Mouse (Mus musculus) stomach, adult 2 months (tissue): Measurements from ENCODE around the gene Vgll1. TPM values are rescaled to one million over a fixed set of nuclear protein-coding genes. Genes with fewer than 3 reads are reported as not detected.

Experiments
- polyA plus RNA-seq: library from polyadenylated mRNA; depleted of rRNA; stranded (reverse); fragments of >200 nt; gene quantifications from 2 replicates; pipeline ENCODE4 v1.2.3, GENCODE M21; 2012; rRNA removed

Gene Vgll1
- polyA plus RNA-seq, result not detected in 2 replicates

DNA sequence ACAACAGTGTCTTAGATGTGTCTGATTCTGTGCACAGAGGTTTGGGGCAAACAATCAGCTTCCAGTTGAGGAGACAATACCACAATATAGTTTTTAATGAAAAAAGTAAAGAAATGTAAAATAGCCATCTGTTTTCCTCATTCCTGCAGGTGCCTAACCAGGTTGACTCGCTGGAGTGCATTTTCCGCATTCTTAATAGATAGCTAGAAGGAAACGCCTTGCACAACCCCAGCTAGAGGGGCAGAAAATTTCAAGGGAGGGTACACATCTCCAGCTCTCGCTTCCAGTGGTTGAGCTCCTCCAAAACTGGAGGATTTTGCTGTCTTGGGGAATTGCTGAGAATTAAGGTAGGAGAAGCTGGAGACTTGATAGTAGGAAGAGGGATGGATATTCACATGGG lies at the start of gene Vgll1:
TSS of gene Vgll1 (plus strand) at position 301 of the 400 bp plus-strand sequence.

GRCm38 (mm10) chrX:57042774-57043173 lies 45.1 kb upstream of the Vgll1 start, which contains the start of gene Brs3:
Brs3 (plus strand) TSS chrX:57043074.

DNA sequence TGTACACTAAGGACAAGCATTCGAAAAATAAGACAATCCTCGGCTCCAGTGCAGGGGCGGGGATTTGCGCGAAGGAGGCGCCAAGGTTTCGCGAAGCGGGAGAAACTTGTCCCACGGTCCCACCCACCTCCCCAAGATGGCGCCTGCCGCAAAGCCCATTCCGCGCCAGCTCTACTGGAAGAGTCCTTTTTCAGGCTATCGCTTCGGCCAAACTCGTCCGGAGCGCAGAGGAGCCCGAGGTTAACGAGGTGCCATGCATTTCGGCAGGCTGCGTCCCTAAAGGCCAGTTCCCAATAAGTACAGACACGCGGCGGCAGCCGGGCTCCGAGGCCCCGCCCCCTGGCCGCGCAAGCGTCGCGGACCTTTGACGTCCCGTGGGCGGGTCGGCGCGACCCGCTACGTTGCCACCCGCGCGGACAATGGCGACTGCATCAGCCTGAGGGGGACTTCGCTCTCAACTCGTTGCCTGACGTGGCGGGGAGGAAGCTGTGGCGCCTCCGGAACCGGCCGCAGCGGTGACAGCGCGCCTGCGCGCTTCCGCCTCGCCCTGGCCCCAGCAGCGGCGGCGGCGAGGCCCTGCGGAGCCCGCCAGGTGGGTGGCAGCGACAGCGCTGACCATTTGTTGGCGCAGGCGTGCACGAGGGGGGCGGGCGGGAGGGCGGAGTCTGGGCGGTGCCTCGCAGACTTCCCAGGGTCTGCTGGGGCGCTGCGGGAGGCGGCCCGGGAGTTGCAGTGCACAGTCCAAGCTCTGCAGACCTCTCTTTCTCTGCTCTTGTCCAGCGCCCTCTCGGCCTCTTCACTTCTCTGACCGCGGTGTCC lies 34.5 kb upstream of the Vgll1 start, which contains the start of gene Htatsf1:
TSS of gene Htatsf1 (plus strand) at position 410 of the 819 bp plus-strand sequence.

Other genes with a start within 250 kb of the Vgll1 start
- gene Adgrg4, start 217.9 kb upstream of the Vgll1 start, polyA plus RNA-seq, result not detected in 2 replicates
- gene Brs3, start 45.0 kb upstream of the Vgll1 start, polyA plus RNA-seq, result not detected in 2 replicates
- gene Htatsf1, start 34.5 kb upstream of the Vgll1 start, polyA plus RNA-seq, result 8.5 and 12.8 TPM in 2 replicates
- not detected in 2 replicates for gene Cd40lg, start 124.0 kb downstream of the Vgll1 start, polyA plus RNA-seq